Mouse (Mus musculus): ENCODE data around the gene Wdr11.

Gene Wdr11

DNA sequence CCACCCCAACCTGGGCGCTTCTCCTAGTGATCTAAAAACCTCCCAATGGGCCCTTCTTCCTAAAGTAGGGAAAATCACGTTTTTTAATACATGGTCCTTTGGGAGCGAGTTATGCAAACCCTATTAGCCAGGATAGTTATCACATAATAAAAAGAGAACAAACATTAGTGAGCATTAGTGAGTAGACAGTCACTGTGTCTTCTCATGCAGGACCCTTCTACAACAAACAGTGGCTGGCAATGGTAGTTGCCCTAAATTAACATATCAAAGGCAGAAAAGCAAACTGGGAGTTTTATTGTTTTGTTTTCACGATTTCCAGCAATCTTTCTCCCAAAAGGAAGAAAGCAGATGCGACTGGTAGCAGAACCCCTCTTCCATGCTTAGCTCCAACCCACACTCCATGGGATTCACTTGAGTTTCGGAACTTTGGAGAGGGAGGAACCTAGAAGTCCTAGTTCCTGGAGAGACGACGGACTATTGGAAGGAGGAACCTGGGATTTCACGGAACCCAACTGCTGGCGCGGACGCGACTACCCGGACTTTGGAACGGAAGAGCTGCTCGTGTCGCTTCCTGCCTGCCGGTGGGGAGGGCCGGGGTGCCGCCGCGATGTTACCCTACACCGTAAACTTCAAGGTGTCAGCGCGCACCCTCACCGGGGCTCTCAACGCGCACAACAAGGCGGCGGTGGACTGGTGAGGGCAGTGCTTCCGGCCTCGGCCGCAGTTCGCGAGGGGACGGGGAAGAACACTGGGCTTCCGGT is at the start of gene Wdr11:
Gene Wdr11 (plus strand): TSS at position 493 of the 761 bp plus-strand sequence.
- peak; percentile 63 to 71 for DNase-seq (ENCODE audit: low spot score in 2 of 2)

DNA sequence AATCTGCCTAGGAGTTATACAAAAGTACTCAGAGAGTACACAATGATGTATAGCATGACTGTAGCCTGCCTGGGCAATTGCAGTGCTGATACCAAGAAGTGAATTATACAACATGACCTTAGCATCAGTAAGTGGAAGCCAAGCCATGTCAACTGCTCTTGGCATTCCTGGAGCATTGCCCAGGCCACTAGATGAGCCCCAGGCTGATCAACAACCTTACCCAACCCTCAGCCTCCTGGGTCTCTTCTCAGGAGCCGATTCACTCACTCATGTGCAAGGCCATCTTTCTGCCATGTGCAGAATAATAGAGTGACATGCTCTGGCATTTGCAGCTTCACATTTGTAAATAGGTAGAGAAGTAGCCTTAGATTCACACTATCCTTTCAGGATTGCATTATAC is 24.1 kb upstream of the Wdr11 start:
- DNase-seq (ENCODE audit: low spot score in 2 of 2), result no peak

DNA sequence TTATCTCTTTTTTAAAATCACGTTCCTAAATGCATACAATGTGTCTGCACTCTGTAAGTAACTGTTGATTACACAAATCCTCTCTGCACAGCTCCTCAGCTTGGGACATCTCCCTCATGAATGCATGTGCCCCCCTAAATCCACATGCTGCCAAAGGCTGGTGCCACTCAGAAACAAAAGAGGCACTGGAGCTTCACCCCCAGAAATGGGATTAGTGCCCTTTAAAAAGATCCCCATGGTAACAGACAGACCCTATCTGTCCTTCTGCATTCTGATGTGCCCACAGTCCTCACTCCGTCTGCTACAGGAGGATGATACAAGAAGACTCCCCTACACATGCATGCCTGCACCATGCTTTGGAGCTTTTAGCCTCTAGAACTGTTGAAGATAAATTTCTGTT is 23.3 kb upstream of the Wdr11 start:
- DNase-seq (ENCODE audit: low spot score in 2 of 2), result no peak

DNA sequence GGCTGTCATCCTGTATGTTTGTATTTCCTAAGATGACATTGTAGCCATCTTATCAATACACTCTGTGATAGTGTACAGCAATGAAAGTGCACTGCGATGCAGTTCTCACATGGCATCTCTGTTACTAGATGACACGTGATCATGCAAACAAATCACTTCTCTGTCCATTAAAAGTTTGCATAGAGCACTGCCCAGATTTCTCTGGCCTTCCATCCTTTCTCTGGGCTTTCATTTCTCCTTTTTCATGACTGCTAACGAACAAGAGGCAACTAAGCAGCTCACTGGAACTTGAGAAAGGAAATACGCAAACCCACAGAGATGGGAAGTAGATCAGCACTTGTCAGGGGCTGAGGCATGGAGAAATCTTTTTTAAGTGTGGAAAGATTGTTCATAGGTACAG is 17.2 kb upstream of the Wdr11 start:
- DNase-seq (ENCODE audit: low spot score in 2 of 2), result no peak

DNA sequence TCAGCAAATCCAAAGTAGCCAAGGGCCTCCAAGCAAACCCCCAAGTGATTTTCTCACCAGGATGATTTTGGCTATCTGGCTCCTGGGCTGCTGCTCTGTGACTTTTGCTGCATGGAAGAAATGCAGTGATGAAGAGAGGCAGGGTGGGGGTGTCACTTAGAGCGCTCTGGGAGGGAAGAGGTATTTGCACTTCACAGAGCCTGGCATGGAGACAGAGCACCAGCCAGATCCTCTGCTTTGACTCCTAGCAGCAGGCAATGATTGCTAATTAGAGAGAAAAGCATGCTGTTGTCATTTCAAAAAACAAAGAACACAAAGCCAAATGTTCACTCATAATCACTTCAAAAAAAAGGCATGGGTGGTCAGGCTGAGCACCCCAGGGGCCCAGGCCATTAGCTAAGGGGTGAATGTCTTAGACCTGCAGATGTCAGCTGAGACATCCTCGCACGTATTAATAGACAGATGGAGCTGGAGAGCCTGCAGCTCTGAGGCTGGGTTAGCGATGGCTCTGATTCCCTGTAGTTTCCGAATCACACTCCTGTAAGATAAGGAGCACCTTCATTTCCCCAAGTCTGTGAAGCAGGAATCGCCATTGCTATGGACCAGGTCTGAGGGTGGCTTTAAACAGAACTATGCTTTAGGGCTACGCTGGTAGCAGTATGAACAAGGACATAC is 16.4 kb upstream of the Wdr11 start:
- no peak for DNase-seq (ENCODE audit: low spot score in 2 of 2)

DNA sequence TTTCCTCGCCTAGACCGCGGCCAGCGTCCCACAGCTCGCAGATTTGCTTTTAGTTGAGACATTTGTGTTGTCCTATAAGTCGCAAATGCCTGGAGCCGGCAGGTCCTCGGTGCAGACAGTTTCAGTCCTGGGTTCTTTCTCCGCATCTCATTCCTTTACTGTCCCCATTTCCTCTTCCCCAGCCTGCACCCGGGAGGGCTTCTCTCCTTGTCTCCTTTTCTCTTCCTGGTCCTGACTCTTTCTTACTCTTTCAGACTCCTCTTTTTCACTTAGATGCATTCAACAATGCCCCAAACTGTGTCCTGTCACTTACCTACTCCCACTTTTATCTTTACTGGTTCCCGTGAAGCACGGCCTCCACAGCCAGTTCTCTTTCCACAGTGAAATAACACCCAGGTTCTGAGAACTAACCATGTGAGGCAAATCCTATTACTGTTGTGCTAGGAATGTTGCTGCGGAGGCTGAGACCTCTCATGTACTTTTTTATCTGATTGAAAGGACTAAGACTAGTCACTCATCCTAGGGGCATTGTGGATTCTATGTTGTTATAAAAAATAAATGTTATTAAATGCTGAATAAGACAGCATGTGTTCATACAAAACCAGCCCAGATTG is 576 bp downstream of the Wdr11 start:
- DNase-seq (ENCODE audit: low spot score in 2 of 2), result no peak

DNA sequence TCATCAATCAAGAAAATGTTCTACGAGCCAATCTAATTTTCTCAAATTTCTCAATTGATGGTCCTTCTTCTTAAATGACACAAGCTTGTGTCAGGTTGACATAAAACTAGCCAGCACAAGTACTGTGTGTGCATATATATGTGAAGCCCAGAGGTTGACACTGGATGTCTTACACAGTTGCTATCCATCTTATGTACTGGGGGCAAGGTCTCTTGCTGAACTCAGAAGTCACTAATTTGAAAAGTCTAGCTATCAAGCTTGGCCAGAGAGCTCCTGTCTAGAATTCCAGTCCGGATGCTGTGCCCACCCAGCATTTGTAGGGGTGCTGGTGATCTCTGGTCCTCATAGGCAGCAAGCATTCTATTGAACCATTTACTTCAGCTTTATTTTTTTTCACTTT is 5.5 kb downstream of the Wdr11 start:
- DNase-seq (ENCODE audit: low spot score in 2 of 2), result no peak

DNA sequence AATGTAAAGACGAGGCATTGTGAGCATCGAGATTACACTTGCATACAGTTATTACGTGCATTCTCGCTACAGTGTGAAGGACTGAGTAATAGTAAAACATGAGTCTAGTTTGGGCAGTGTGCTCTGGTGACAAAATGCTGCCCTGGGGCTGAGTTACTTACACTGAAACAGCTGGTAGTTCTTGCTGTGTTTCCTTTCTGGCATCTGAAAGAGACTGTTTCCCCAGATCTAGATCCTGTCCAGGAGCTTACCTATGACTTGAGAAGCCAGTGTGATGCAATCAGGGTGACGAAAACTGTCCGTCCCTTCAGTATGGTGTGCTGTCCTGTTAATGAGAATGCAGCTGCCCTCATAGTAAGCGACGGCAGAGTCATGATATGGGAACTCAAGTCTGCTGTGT is 14.6 kb downstream of the Wdr11 start:
- no peak for DNase-seq (ENCODE audit: low spot score in 2 of 2)

DNA sequence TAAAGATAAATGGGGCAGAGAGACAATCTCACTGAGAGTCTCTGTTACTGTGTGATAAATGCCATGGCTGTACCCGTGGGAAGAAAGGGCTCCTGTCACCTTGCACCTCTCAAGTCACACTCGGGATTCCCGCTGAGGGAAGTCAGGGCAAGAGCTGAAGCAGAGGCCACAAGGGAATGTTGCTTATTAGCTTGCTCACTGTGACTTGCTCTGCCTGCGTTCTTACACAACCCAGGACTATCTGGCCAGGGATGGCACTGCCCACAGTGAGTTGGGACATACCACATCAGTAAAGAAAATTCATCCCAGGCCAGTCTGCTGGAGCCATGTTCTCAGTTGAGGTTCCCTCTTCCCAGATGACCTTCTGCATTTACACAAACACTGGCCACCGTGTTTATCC is 29.5 kb downstream of the Wdr11 start:
- DNase-seq (ENCODE audit: low spot score in 2 of 2), result no peak

DNA sequence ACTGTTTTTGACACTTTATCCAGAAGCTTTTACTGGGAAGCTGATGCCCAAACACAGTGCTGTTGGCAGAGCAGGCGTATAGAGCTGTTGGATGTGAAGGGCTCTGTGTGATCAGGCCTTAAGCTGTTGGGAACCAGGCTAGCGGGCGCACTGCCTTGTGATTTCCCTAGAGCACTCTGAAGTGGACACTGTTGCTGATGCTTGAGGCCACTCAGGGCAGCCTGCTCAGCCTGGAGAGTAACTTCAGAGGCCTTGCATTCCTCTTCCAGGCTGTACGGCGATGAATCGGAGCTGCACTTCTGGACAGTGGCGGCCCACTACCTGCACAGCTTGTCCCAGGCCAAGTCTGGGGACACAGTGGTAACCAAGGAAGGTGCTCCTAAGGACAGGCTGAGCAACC is 38.7 kb downstream of the Wdr11 start:
- DNase-seq (ENCODE audit: low spot score in 2 of 2), result no peak

DNA sequence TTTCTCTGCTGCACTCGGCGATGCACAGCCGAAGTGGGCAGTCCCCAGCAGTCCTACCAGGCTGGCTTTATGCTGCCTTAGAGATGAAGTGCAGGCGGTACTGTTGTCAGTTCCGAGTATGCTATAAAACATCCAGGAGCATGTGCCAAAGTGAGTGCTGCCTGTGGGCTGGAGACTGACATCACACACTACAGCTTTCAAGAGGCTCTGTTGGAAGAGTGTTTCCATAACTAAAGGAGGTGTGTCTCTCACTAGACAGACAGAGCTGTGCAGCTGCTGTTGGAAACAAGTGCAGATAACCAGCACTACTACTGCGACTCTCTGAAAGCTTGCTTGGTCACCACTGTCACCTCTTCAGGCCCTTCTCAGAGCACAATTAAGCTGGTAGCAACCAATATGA is 39.8 kb downstream of the Wdr11 start:
- no peak for DNase-seq (ENCODE audit: low spot score in 2 of 2)

DNA sequence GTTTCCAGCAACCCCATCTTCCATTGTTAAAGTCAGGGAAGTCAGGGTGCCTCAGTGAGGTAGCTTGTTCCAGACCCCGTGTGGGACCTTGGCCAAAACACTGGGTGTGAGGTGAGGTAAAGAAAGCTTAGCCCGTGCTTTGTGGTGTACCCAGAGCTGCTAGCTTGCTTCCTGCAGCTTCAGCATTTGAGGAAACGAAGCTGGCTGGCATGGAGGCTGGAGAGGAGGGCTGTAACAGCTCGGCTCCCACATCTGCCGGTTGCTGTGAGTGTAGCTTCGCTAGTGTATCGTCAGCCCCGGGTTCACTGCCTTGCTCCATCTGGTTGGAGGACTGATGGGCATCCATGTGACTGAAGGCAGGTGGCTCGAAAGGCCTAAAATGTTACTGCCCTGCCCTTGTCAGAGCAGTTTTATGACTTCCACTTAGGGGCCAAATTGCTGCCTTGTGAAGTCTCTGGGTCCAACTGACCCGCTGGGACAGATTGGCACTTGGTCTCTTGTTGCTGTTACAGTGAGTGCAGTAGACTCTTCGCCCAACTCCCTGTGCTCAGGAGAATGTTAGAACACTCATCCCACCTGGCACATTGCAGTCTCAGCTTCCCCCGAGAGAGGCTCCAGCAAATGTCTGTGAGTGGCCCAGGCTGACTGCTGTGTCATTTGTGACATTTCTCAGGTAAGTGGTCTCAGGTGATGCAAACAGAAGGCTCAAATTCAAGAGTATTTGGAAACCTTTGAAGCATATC is 44.4 kb downstream of the Wdr11 start:
- DNase-seq (ENCODE audit: low spot score in 2 of 2), result no peak

DNA sequence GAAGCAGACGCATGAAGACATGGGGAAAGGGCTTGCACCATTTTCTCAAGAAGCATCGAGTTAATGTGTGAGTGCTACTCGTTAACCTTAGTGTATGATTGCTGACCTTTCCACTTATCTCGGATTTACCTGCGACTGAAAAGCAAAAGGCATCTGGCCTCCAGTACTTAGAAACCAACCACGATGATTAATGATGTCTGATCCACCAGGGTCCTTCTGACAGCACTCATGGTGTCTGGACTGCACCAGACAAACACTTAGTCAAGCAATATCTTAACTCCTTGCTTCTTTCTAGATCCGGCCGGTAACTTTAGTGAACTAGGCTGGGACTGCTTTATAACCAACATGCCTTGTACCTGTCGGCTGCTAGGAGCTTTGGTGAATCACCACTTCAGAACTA is 45.3 kb downstream of the Wdr11 start:
- DNase-seq (ENCODE audit: low spot score in 2 of 2), result no peak

DNA sequence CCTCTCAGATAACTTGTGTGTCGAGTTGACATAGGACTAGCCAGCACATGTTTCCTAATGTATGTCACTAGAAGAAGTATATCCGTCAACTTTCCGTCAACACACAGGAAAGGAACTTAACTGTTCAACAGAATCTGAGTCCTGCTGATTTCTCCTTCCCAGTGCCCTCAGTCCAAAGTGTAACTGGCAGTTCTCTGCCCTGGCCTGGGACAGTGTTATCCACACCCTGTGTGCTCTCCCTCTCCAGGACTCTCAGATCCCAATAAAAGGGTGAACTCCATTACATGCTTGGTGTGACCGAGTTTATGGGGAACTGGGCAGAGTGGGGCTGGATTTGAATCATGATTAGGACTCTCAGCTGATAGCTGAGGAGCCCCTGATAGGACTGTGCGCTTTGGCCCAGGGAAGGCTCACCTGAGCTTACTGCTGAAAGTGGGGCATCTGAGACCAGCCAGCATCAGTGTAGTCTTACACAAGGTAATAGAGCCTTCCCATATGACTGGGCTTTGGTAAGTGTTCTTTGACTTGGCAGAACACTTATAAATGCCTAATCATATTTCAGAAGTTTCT is 46.3 kb downstream of the Wdr11 start:
- DNase-seq (ENCODE audit: low spot score in 2 of 2), result no peak

DNA sequence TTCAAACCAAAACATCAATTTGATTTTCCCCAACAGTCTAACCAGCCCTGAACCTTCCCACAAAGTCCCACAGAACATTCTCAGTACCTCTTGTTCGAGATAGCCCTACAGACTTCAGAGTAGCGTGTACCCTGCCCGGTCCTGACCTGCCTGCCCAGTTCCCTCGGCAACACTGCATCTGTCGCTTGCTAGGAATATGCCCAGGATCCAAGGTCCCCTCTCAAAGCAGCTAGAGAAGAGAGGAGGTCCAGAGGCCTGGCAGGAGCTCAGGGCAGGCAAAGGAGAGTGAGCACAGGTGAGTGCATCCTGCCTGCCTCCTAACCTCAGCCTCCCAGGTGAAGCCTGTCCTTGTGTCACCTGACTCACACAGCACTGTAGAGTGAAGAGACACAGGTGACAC is 47.3 kb downstream of the Wdr11 start:
- no peak for DNase-seq (ENCODE audit: low spot score in 2 of 2)

DNA sequence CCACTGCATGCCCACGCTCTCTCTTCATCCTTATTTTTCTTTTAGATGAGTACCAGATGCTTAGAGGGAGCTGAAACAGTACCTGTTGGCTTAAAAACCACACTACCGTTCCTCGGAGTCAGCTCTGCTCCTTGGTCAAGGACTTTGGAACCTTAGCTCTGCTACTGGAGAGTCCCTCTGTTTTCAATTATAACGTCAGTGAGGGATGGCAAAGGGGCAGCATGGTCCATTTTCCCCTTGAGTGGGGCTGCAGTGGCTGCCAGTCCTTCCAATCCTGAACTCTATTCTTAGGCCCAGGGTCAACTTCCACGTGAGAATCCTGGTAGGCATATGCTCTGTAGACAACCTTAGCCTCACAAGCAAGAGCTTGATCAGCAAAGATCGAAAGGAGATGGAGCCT is 48.2 kb downstream of the Wdr11 start:
- no peak for DNase-seq (ENCODE audit: low spot score in 2 of 2)

DNA sequence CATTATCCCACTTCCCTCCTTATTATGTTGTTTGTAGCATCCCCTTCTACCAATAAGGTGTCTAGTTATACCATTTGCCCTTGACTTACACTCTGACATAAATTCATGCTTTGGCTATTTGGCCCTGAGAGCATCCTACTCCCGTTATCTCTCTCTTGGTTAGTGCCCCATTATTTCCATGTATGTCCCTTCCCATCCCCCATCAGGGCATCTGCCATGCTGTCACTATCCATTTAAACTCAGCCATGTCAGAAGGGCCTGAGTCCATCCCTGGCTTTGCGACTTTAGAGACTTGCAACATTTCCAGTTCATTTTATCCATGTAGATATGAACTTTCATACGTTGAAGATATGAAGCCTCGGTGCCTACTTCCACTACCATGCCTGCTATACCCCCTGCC is 51.6 kb downstream of the Wdr11 start:
- no peak for DNase-seq (ENCODE audit: low spot score in 2 of 2)

DNA sequence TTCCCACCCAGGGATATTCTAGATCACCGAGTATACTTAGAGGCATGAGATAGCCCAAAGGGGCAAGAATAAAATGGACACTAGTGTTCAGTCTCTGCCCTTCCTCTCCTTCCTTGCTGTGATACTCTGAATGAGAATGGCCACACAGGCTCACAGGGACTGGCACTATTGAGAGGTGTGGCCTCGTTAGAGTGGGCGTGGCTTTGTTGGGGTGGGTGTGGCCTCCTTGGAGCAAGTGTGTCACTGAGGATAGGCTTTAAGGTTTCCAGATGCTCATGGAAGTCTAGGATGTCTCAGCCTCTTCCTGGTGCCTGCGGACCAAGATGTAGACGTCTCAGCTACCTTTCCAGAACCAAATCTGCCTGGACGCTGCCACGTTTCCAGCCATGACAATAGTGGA is 56.1 kb downstream of the Wdr11 start:
- DNase-seq (ENCODE audit: low spot score in 2 of 2), result no peak

DNA sequence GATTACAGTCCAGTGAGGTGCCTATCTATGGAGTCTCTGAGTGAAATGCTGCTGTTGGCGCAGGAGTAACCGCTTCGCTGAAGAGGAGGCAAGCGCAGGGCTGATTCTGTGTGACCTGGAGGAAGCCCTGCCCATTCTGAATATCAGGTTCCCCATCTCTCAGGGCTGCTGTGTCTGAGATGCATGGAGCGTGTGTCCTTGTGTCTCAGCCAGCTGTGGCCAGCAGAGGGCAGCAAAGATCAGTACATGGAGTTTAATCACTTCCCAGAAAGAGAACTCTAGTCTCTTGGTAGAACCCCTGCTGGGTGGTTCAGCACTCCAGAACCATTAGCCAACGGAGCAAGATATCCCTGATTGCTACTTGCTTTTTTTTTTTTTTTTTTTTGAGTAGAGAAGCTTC is 57.3 kb downstream of the Wdr11 start:
- peak; percentile 88 to 92 for DNase-seq (ENCODE audit: low spot score in 2 of 2)

DNA sequence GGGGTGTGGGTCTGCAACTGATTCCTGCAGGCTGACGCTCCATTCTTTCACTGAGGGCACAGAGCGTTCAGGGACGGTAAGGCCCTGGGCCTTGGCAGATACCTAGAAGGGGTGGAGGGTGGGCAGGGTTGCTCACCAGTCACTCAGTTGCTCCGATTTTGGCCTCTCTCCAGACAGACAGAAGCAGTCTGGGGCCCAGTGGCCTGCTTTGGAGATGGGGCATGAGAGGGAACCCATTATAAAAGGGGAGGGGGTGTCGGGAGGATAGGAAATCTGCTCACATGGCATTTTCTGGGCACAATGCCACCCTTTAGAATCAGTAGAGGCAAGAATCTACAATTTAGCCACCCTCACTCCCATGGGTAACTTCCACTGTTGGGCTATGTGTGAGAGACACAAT is 59.1 kb downstream of the Wdr11 start:
- no peak for DNase-seq (ENCODE audit: low spot score in 2 of 2)

DNA sequence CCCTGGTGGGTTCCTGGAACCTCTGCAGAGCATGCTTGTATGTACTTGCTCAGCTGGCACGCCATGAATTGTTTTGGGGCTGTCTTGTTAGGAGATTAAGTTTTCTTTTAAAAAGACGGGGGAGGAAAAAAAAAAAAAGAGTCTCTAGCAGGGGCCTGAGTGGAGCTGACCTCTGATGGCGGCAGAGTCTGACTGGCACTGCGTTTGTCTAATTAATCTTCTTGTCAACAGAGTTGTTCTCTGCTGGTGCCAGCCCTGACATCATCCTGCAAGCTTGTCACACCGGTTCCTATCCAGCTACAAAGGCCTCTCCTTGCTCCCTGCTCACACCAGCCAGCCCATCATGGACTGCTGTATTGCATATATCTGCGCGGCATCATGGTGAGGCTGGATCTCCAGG is 60.1 kb downstream of the Wdr11 start:
- no peak for DNase-seq (ENCODE audit: low spot score in 2 of 2)

DNA sequence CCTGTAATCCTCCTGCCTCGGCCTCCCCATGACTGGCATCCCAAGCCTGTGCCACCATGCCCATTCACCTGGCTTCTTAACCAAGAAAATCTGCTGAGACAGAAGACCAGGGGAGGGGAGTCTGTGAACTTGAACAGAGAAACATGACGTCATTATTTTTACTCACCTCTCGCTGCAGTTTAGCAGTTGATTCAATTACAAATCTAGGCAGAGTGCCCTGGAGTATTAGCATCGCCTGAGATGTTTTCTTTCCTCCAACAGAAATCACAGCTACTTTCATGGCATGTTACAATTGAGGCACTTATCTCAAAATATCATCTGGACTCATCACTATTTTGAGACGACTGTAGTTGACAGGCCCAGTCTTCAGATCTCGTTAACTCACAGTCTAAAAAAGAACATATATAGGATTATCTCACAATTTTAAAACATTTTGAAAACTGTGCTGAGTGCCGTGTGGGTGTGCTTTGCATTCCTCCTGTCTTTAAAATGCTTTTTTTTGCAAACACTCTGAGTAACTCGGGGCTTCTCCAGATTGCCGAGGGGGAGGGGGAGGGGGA is 61.3 kb downstream of the Wdr11 start:
- DNase-seq (ENCODE audit: low spot score in 2 of 2), result no peak
